Mouse (Mus musculus) olfactory bulb, adult 2 months (tissue): ENCODE data around the gene Cetn4.

Experiments
- CTCF ChIP-seq: fragments of 200-500 bp; IDR thresholded peaks from 2 replicates; pipeline ENCODE4 v1.5.1; 2012; ENCODE audit warnings: low read depth, mild to moderate bottlenecking, low read length, moderate library complexity; ENCODE audit not compliant: insufficient read depth
- POLR2A ChIP-seq: fragments of 200-500 bp; IDR thresholded peaks from 2 replicates; pipeline ENCODE4 v1.6.1; 2012; ENCODE audit warnings: mild to moderate bottlenecking, low read depth, low read length, moderate library complexity; ENCODE audit not compliant: insufficient read depth

GRCm38 (mm10) chr3:37290881-37291541 is 21.5 kb downstream of the Cetn4 start:
- TF ChIP-seq CTCF: no peak
- TF ChIP-seq POLR2A: no peak
